Mouse (Mus musculus) intestine, embryonic 15.5 days (tissue): ENCODE measurements at regions not wholly inside any gene's neighbourhood (a gene's known extent, or its start where the extent isn't known, plus 50 kb on each side); places are given as distances from the start of the nearest gene placed in this dataset.

ENCODE experiments used
- ATAC-seq: fragments of 200-750 bp; cut with Nextera tagmentation; 2 replicates; pipeline ENCODE4 v1.8.0; 2017; ENCODE audit warnings: moderate TSS enrichment, moderate library complexity
- H3K27ac ChIP-seq: fragments of 300-500 bp; sonication (generic); 2 replicates; pipeline ENCODE4 v1.5.1; 2015; ENCODE audit warnings: mild to moderate bottlenecking, inconsistent platforms
- H3K27me3 ChIP-seq: fragments of 300-500 bp; sonication (generic); replicated peaks from 2 replicates; pipeline ENCODE4 v1.6.1; 2015; ENCODE audit warnings: inconsistent platforms
- H3K36me3 ChIP-seq: fragments of 300-500 bp; sonication (generic); 2 replicates; pipeline ENCODE4 v1.6.1; 2015; ENCODE audit warnings: inconsistent platforms
- H3K4me1 ChIP-seq: fragments of 300-500 bp; sonication (generic); replicated peaks from 2 replicates; pipeline ENCODE4 v1.6.1; 2015; ENCODE audit warnings: inconsistent platforms
- H3K4me2 ChIP-seq: fragments of 300-500 bp; sonication (generic); replicated peaks from 2 replicates; pipeline ENCODE4 v1.6.1; 2015; ENCODE audit warnings: mild to moderate bottlenecking, inconsistent platforms
- H3K4me3 ChIP-seq: fragments of 300-500 bp; sonication (generic); replicated peaks from 2 replicates; pipeline ENCODE4 v1.5.1; 2015; ENCODE audit warnings: inconsistent platforms
- H3K9ac ChIP-seq: fragments of 300-500 bp; sonication (generic); 2 replicates; pipeline ENCODE4 v1.6.1; 2015; ENCODE audit warnings: inconsistent platforms
- H3K9me3 ChIP-seq: fragments of 300-500 bp; sonication (generic); 2 replicates; pipeline ENCODE4 v1.6.1; 2016; ENCODE audit warnings: inconsistent platforms
- WGBS: fragments of 180-500 bp; shearing (Covaris S2); methylation state at CpG from one replicate; pipeline ENCODE4 v1.1.7; 2015; 5-methylcytosine and 5-hydroxymethylcytosine counted together

- no peak overlapping the region for H3K4me3 ChIP-seq
- H3K36me3 ChIP-seq = no peaks in the 10 kb centered on the region
- no peak overlapping the region for H3K27ac ChIP-seq
- no peaks in the 10 kb centered on the region for H3K9me3 ChIP-seq
- H3K4me2 ChIP-seq = no peak overlapping the region
- ATAC-seq = no peak
- no peaks in the 10 kb centered on the region for H3K27me3 ChIP-seq
- no peaks in the 10 kb centered on the region for H3K4me1 ChIP-seq
- H3K9ac ChIP-seq = no peak overlapping the region
- 55% methylated on average over 1 of the region's 1 CpGs for WGBS
Measured at GRCm38 (mm10) chr10:16527693-16528092, 1195.3 kb upstream of the Cited2 start.

- Histone ChIP-seq H3K4me2 (no peak overlapping the region), H3K4me3 (no peak overlapping the region), H3K36me3 (no peaks in the 10 kb centered on the region), H3K27ac (no peak overlapping the region), H3K27me3 (no peaks in the 10 kb centered on the region), H3K4me1 (no peaks in the 10 kb centered on the region), H3K9ac (no peak overlapping the region), H3K9me3 (no peaks in the 10 kb centered on the region)
- WGBS = 28% methylated on average over 3 of the region's 3 CpGs
- peak; percentile 59 for ATAC-seq
Measured at GRCm38 (mm10) chr10:16537660-16538059, 1185.4 kb upstream of the Cited2 start.

GRCm38 (mm10) chr10:16538379-16538778 is 1184.6 kb upstream of the Cited2 start:
- Histone ChIP-seq H3K4me2 (no peak overlapping the region), H3K36me3 (no peaks in the 10 kb centered on the region), H3K27me3 (no peaks in the 10 kb centered on the region), H3K4me3 (no peak overlapping the region), H3K27ac (no peak overlapping the region), H3K9me3 (no peaks in the 10 kb centered on the region), H3K4me1 (no peaks in the 10 kb centered on the region), H3K9ac (no peak overlapping the region)
- no peak for ATAC-seq
- 43% methylated on average over 1 of the region's 1 CpGs for WGBS

- H3K4me3 ChIP-seq = no peak overlapping the region
- H3K27ac ChIP-seq = no peak overlapping the region
- H3K27me3 ChIP-seq = no peaks in the 10 kb centered on the region
- no peak overlapping the region for H3K4me2 ChIP-seq
- H3K36me3 ChIP-seq = no peaks in the 10 kb centered on the region
- peak; percentile 80 for ATAC-seq
- H3K9me3 ChIP-seq = no peaks in the 10 kb centered on the region
- no peaks in the 10 kb centered on the region for H3K4me1 ChIP-seq
- 2% methylated on average over 1 of the region's 1 CpGs for WGBS
- no peak overlapping the region for H3K9ac ChIP-seq
Measured at GRCm38 (mm10) chr10:16545445-16545844, 1177.6 kb upstream of the Cited2 start.

- Histone ChIP-seq H3K36me3 (no peaks in the 10 kb centered on the region), H3K4me1 (no peaks in the 10 kb centered on the region), H3K4me3 (no peak overlapping the region), H3K27ac (no peak overlapping the region), H3K9me3 (no peaks in the 10 kb centered on the region), H3K9ac (no peak overlapping the region), H3K27me3 (no peaks in the 10 kb centered on the region), H3K4me2 (no peak overlapping the region)
- ATAC-seq = no peak
- WGBS = 57% methylated on average over 3 of the region's 3 CpGs
Measured at GRCm38 (mm10) chr10:16552861-16553635, 1170.0 kb upstream of the Cited2 start.

GRCm38 (mm10) chr10:16574568-16574967 is 1148.5 kb upstream of the Cited2 start:
- 63% methylated on average over 1 of the region's 1 CpGs for WGBS
- Histone ChIP-seq H3K36me3 (no peaks in the 10 kb centered on the region), H3K9me3 (no peaks in the 10 kb centered on the region)

GRCm38 (mm10) chr10:16578554-16579078 is 1144.4 kb upstream of the Cited2 start:
- no peak for ATAC-seq
- Histone ChIP-seq H3K9ac (no peak overlapping the region), H3K27me3 (no peaks in the 10 kb centered on the region), H3K27ac (no peak overlapping the region), H3K9me3 (no peaks in the 10 kb centered on the region), H3K4me2 (no peak overlapping the region), H3K36me3 (no peaks in the 10 kb centered on the region), H3K4me3 (no peak overlapping the region), H3K4me1 (no peaks in the 10 kb centered on the region)
- 68% methylated on average over 4 of the region's 4 CpGs for WGBS

More at GRCm38 (mm10) chr10:16574568-16574967, 1148.5 kb upstream of the Cited2 start:
- Histone ChIP-seq H3K4me3 (no peak overlapping the region), H3K27ac (no peak overlapping the region), H3K9ac (no peak overlapping the region), H3K4me1 (no peaks in the 10 kb centered on the region), H3K27me3 (no peaks in the 10 kb centered on the region), H3K4me2 (no peak overlapping the region)
- no peak for ATAC-seq

- no peak for ATAC-seq
- Histone ChIP-seq H3K27ac (no peak overlapping the region), H3K36me3 (no peaks in the 10 kb centered on the region)
Measured at GRCm38 (mm10) chr10:16580200-16580599, 1142.8 kb upstream of the Cited2 start.

GRCm38 (mm10) chr10:16588833-16589232 is 1134.2 kb upstream of the Cited2 start:
- Histone ChIP-seq H3K27me3 (no peaks in the 10 kb centered on the region), H3K4me3 (no peak overlapping the region), H3K36me3 (no peaks in the 10 kb centered on the region), H3K27ac (no peak overlapping the region), H3K9ac (no peak overlapping the region), H3K4me1 (no peaks in the 10 kb centered on the region), H3K9me3 (no peaks in the 10 kb centered on the region), H3K4me2 (no peak overlapping the region)
- ATAC-seq = no peak
- WGBS = 86% methylated on average over 2 of the region's 2 CpGs

More at GRCm38 (mm10) chr10:16580200-16580599, 1142.8 kb upstream of the Cited2 start:
- 91% methylated on average over 3 of the region's 3 CpGs for WGBS
- no peaks in the 10 kb centered on the region for H3K27me3 ChIP-seq
- no peak overlapping the region for H3K4me2 ChIP-seq
- H3K4me1 ChIP-seq = no peaks in the 10 kb centered on the region
- no peak overlapping the region for H3K4me3 ChIP-seq
- H3K9ac ChIP-seq = no peak overlapping the region
- no peaks in the 10 kb centered on the region for H3K9me3 ChIP-seq

GRCm38 (mm10) chr10:16589399-16589798 is 1133.6 kb upstream of the Cited2 start:
- no peaks in the 10 kb centered on the region for H3K9me3 ChIP-seq
- H3K4me2 ChIP-seq = no peak overlapping the region
- WGBS = 70% methylated on average over 3 of the region's 3 CpGs
- no peak overlapping the region for H3K27ac ChIP-seq
- no peaks in the 10 kb centered on the region for H3K4me1 ChIP-seq
- no peak overlapping the region for H3K4me3 ChIP-seq
- ATAC-seq = peak; percentile 49; the same call in 1 of the 2 replicates
- no peaks in the 10 kb centered on the region for H3K36me3 ChIP-seq
- H3K27me3 ChIP-seq = no peaks in the 10 kb centered on the region
- H3K9ac ChIP-seq = no peak overlapping the region

GRCm38 (mm10) chr10:16592870-16593269 is 1130.1 kb upstream of the Cited2 start:
- WGBS = 90% methylated on average over 4 of the region's 4 CpGs
- no peak for ATAC-seq

GRCm38 (mm10) chr10:16600041-16600440 is 1123.0 kb upstream of the Cited2 start:
- no peak for ATAC-seq
- no peak overlapping the region for H3K9ac ChIP-seq
- H3K27me3 ChIP-seq = no peaks in the 10 kb centered on the region
- H3K4me3 ChIP-seq = no peak overlapping the region
- no peak overlapping the region for H3K27ac ChIP-seq
- H3K36me3 ChIP-seq = no peaks in the 10 kb centered on the region
- H3K4me1 ChIP-seq = no peaks in the 10 kb centered on the region
- no peaks in the 10 kb centered on the region for H3K9me3 ChIP-seq
- WGBS = 94% methylated on average over 1 of the region's 1 CpGs
- no peak overlapping the region for H3K4me2 ChIP-seq

More at GRCm38 (mm10) chr10:16592870-16593269, 1130.1 kb upstream of the Cited2 start:
- no peak overlapping the region for H3K9ac ChIP-seq
- H3K27ac ChIP-seq = no peak overlapping the region
- no peaks in the 10 kb centered on the region for H3K4me1 ChIP-seq
- no peaks in the 10 kb centered on the region for H3K36me3 ChIP-seq
- no peak overlapping the region for H3K4me2 ChIP-seq
- no peaks in the 10 kb centered on the region for H3K27me3 ChIP-seq
- no peaks in the 10 kb centered on the region for H3K9me3 ChIP-seq
- H3K4me3 ChIP-seq = no peak overlapping the region
